Mouse (Mus musculus) myocyte (in vitro differentiated cells): Measurements from ENCODE around the gene Timm29. TPM values are rescaled to one million over a fixed set of nuclear protein-coding genes. Genes with fewer than 3 reads are reported as not detected.

Source experiments
- H3K27me3 ChIP-seq: one replicate; pipeline ENCODE4 v1.6.1; 2011; ENCODE audit not compliant: control insufficient read depth, insufficient read depth, insufficient read length
- H3K36me3 ChIP-seq: one replicate; pipeline ENCODE4 v1.6.1; 2011; ENCODE audit not compliant: control insufficient read depth, insufficient read depth
- H3K4me2 ChIP-seq: one replicate; pipeline ENCODE4 v1.6.1; 2011; ENCODE audit warnings: low read depth, control low read depth
- H3K4me3 ChIP-seq: one replicate; pipeline ENCODE4 v1.5.1; 2011; ENCODE audit warnings: mild to moderate bottlenecking, control low read depth, moderate library complexity
- H3K79me2 ChIP-seq: one replicate; pipeline ENCODE4 v1.6.1; 2011; ENCODE audit not compliant: control insufficient read depth, insufficient read depth
- H3ac ChIP-seq: one replicate; pipeline ENCODE4 v1.6.1; 2011; ENCODE audit not compliant: control insufficient read depth, insufficient read length
- CEBPB ChIP-seq: IDR thresholded peaks from 2 replicates; pipeline ENCODE4 v1.6.1; 2011; ENCODE audit warnings: mild to moderate bottlenecking, moderate library complexity; ENCODE audit not compliant: poor library complexity, insufficient read depth, severe bottlenecking
- E2F4 ChIP-seq: IDR thresholded peaks from one replicate; pipeline ENCODE4 v1.6.1; 2011; ENCODE audit warnings: mild to moderate bottlenecking, control low read depth, moderate library complexity; ENCODE audit not compliant: insufficient read depth
- MAX ChIP-seq: IDR thresholded peaks from one replicate; pipeline ENCODE4 v1.6.1; 2011; ENCODE audit warnings: low read depth, mild to moderate bottlenecking, control low read depth
- MYOD1 ChIP-seq, 3 experiments: IDR thresholded peaks; one replicate each; pipeline ENCODE4 v1.6.1; 2011; ENCODE audit warnings: control low read depth in 2 of 3, low read depth in 2 of 3, mild to moderate bottlenecking in 2 of 3, moderate library complexity in 1 of 3; ENCODE audit not compliant: insufficient read length in 2 of 3, control insufficient read depth in 1 of 3
- MYOG ChIP-seq, 3 experiments: IDR thresholded peaks; one replicate each; pipeline ENCODE4 v1.6.1; 2011; ENCODE audit warnings: control low read depth in 2 of 3, low read depth in 2 of 3, mild to moderate bottlenecking in 2 of 3; ENCODE audit not compliant: insufficient read length in 2 of 3, control insufficient read depth in 1 of 3, insufficient read depth in 1 of 3
- POLR2A ChIP-seq: IDR thresholded peaks from one replicate; pipeline ENCODE4 v1.6.1; 2011; ENCODE audit warnings: low read depth, mild to moderate bottlenecking, control low read depth, moderate library complexity; ENCODE audit not compliant: insufficient read length
- POLR2AphosphoS2 ChIP-seq: IDR thresholded peaks from one replicate; pipeline ENCODE4 v1.6.1; 2011; ENCODE audit warnings: low read depth, control low read depth; ENCODE audit not compliant: insufficient read length
- REST ChIP-seq: IDR thresholded peaks from one replicate; pipeline ENCODE4 v1.6.1; 2011; ENCODE audit warnings: mild to moderate bottlenecking, control low read depth, moderate library complexity; ENCODE audit not compliant: insufficient read depth, insufficient read length
- SRF ChIP-seq: IDR thresholded peaks from one replicate; pipeline ENCODE4 v1.6.1; 2011; ENCODE audit warnings: low read depth; ENCODE audit not compliant: control insufficient read depth, insufficient read length
- TCF12 ChIP-seq: IDR thresholded peaks from one replicate; pipeline ENCODE4 v1.6.1; 2011; ENCODE audit warnings: mild to moderate bottlenecking, control low read depth; ENCODE audit not compliant: poor library complexity, insufficient read depth, severe bottlenecking
- TCF3 ChIP-seq: IDR thresholded peaks from one replicate; pipeline ENCODE4 v1.6.1; 2011; ENCODE audit warnings: low read depth, control low read depth; ENCODE audit not compliant: insufficient read length
- USF1 ChIP-seq: IDR thresholded peaks from one replicate; pipeline ENCODE4 v1.6.1; 2011; ENCODE audit warnings: low read depth, mild to moderate bottlenecking, control low read depth, moderate library complexity
- polyA plus RNA-seq: library from polyadenylated mRNA; unstranded; fragments of >200 nt; fragmentation: generic; extraction: Trizol; gene quantifications from one replicate; pipeline ENCODE4 v1.2.1, GENCODE M21; 2012; ENCODE audit warnings: missing spikeins

Timm29 gene
- polyA plus RNA-seq, 1 experiment = 26.3 TPM

- TF ChIP-seq POLR2AphosphoS2 (no peak), MYOD1 (IDR thresholded peaks at IDR 0.05; ENCODE audit: control insufficient read depth in 1 of 3, insufficient read length in 2 of 3, low read depth in 2 of 3) (peak in 1 of 3 experiments; percentile 14)
- no peaks in the 10 kb centered on the region for H3K36me3 ChIP-seq
- H3K4me3 ChIP-seq = peak overlapping the region; percentile 92
- H3K79me2 ChIP-seq = peaks cover 56% of the 10 kb centered on the region
- no peaks in the 10 kb centered on the region for H3K27me3 ChIP-seq
- H3K4me2 ChIP-seq = peak overlapping the region; percentile 84
- H3ac ChIP-seq = peak overlapping the region; percentile 53
Observed at GRCm38 (mm10) chr9:21617066-21617465, 24.5 kb downstream of the Timm29 start.

DNA sequence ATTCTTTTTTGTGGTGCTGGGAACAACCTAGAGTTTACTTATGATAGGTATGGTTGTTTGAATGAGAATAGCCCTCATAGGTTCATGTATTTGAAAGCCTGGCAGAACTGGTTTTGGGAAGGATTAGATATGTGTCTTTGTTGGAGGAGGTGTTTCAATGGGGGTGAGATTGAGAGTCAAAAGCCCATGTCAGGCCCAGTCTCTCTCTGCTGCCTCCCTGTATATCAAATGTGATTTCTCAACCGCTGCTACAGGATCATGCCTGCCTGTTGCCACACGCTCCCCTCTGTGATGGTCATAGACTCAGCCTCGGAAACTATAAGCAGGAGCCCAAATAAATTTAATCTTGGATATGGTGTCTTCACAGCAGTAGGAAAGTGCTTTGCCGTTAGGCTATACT, 27.7 kb downstream of the Timm29 start:
- Histone ChIP-seq H3K27me3 (no peaks in the 10 kb centered on the region), H3K4me2 (no peak overlapping the region), H3K36me3 (no peaks in the 10 kb centered on the region), H3K79me2 (peaks cover 88% of the 10 kb centered on the region), H3ac (no peak overlapping the region), H3K4me3 (no peak overlapping the region)
- TF ChIP-seq CEBPB (no peak), MYOD1 (IDR thresholded peaks at IDR 0.05; ENCODE audit: control insufficient read depth in 1 of 3, insufficient read length in 2 of 3, low read depth in 2 of 3) (no peak), TCF3 (no peak), POLR2A (no peak), SRF (no peak), REST (no peak), USF1 (no peak), TCF12 (no peak)

GRCm38 (mm10) chr9:21622676-21623075, 30.2 kb downstream of the Timm29 start:
- no peaks in the 10 kb centered on the region for H3K27me3 ChIP-seq
- no peak overlapping the region for H3K4me2 ChIP-seq
- TF ChIP-seq POLR2AphosphoS2 = no peak
- TF ChIP-seq MAX = no peak
- no peak overlapping the region for H3K4me3 ChIP-seq
- peaks cover 100% of the 10 kb centered on the region for H3K79me2 ChIP-seq
- no peak overlapping the region for H3ac ChIP-seq
- no peaks in the 10 kb centered on the region for H3K36me3 ChIP-seq

- Histone ChIP-seq H3K4me3 (no peak overlapping the region), H3K79me2 (peaks cover 100% of the 10 kb centered on the region), H3K27me3 (no peaks in the 10 kb centered on the region), H3ac (no peak overlapping the region), H3K36me3 (no peaks in the 10 kb centered on the region), H3K4me2 (no peak overlapping the region)
- TF ChIP-seq MAX (no peak), SRF (no peak), TCF3 (peak; percentile 47), MYOD1 (IDR thresholded peaks at IDR 0.05; ENCODE audit: control insufficient read depth in 1 of 3, insufficient read length in 2 of 3, low read depth in 2 of 3) (peak in 2 of 3 experiments; percentile 78 to 93), TCF12 (peak; percentile 60), REST (no peak), USF1 (no peak), MYOG (IDR thresholded peaks at IDR 0.05; ENCODE audit: control insufficient read depth in 1 of 3, insufficient read depth in 1 of 3, insufficient read length in 2 of 3, low read depth in 2 of 3) (peak in 1 of 3 experiments; percentile 56)
Observed at GRCm38 (mm10) chr9:21625342-21626339, 33.1 kb downstream of the Timm29 start.

DNA sequence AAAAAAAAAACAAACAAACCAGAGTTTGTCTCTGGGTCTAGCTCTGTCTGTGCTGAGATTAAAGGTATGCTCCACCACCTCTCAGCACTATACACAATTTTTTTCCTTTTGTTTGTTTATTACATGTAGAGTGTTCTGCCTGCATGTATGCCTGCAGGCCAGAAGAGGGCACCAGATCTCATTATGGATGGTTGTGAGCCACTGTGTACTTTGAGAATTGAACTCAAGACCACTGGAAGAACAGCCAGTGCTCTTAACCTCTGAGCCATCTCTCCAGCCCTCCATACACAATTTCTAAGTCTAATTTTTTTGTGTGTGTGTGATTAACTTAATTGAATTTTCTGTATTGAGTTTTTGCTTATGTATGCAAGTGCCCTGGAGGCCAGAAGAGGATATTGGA, 34.0 kb downstream of the Timm29 start:
- Histone ChIP-seq H3ac (no peak overlapping the region), H3K79me2 (peaks cover 100% of the 10 kb centered on the region), H3K4me3 (no peak overlapping the region), H3K4me2 (no peak overlapping the region), H3K36me3 (no peaks in the 10 kb centered on the region), H3K27me3 (no peaks in the 10 kb centered on the region)
- TF ChIP-seq E2F4 = no peak
- no peak for TF ChIP-seq POLR2AphosphoS2
- no peak for TF ChIP-seq TCF12
- TF ChIP-seq MYOG (IDR thresholded peaks at IDR 0.05; ENCODE audit: control insufficient read depth in 1 of 3, insufficient read depth in 1 of 3, insufficient read length in 2 of 3, low read depth in 2 of 3) = no peak
- no peak for TF ChIP-seq POLR2A
- TF ChIP-seq USF1 = no peak
- TF ChIP-seq MAX = no peak
